Mouse (Mus musculus): ENCODE data around the gene 5730522E02Rik.
"Not testable (repeated sequence)": the region's sequence is repeated elsewhere in the genome, so short reads cannot be mapped to it uniquely, and the experiment has no call there.

5730522E02Rik gene

GRCm38 (mm10) chr11:26210582-26211180, at the start of gene 5730522E02Rik:
TSS of gene 5730522E02Rik (minus strand) at chr11:26210763.
- no peak for DNase-seq (ENCODE audit: low read depth)

- DNase-seq (ENCODE audit: low read depth), result no peak
Measured at GRCm38 (mm10) chr11:26236540-26236939, 26.0 kb upstream of the 5730522E02Rik start.

DNA sequence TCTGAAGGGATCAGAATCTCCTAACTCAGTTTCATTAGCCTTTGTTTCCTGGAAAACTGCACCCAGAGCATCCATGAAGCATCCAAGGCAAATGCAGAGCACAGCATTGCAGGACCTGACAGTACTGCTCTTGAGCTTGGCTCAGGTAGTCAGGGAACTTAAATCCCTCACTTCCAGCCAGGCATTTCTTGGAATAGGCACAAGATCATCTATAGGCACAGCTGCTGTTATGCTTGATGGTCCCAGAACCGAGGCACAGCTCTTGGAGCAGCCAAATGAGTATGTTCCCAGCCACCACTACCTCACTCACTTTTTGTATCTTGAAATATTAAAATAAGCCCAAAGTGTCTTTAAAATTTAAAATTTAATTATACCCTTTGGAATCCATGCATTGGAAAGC, 19.3 kb upstream of the 5730522E02Rik start:
- no peak for DNase-seq (ENCODE audit: low read depth)

DNA sequence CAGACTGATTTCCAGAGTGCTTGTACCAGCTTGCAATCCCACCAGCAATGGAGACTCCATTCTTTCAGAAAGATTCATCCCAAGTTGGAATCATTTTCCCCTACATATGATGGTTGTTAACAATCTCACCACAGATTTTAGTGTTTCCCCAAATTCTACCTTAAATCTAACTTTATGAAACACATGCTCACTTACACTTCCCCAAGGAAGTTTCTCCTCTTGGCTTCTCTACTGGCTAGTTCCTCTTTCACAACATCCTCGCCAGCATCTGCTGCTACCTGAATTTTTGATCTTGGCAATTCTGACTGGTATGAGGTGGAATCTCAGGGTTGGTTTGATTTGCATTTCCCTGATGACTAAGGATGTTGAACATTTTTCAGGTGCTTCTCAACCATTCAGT, 3.1 kb upstream of the 5730522E02Rik start:
- not testable (repeated sequence) for DNase-seq (ENCODE audit: low read depth)

DNA sequence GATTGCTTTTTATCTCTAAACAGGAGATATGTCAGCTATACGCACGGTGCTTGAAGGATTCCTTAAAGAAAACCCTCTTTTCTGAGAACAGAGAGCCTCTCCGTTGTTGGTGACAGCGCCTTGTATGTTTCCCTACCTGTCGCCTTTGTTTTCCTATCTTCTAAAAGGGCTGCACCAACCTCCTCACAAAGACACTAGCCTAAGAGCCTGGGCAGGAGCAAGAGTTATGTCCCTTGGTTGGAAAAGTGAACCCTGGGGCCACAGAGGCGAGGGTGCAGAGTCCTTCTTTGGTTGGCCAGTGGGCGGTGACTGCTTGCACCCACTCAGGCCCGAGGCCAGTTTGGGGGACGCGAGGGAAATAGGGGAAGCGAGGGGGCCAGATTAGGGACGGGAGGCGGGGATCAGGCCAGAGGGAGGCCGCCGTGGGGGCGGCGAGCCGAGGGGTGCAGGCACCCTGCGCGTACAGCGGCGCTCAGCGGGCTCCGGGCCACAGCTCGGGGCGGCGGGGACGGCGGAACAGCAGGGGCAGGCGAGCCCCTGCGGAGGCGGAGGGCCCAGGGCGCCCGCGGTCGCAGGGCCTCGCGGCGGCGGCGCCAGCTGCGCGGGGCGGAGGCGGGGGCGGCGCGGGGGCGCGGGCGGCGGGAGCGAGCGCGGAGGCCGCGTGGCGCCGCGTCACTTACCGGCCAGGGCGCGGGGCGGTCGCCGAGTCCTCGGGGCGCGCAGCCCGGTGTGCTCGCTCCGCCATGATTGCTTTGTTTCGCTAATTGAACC, 567 bp downstream of the 5730522E02Rik start:
- no peak for DNase-seq (ENCODE audit: low read depth)

GRCm38 (mm10) chr11:26203466-26203865, 7.1 kb downstream of the 5730522E02Rik start:
- DNase-seq (ENCODE audit: low read depth), result no peak

DNA sequence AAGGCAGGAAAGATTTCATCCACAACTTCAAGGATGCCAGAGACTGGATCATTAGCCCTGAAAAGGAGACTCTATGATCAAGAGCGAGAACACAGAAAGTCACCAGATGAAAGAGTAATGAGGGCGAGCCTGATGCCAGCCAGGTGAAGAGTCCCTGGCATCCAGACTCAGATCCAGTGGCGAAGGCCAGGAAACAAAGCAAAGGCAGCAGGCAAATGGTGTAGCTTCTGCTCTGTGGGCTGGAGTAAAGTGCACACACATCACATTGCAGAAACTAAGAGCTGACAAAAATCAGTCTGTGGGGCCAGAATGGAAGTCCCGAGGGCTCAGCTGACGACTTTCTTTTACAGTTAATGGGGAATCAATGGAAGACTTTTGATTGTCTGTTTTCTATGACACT, 7.7 kb downstream of the 5730522E02Rik start:
- DNase-seq (ENCODE audit: low read depth), result no peak

DNA sequence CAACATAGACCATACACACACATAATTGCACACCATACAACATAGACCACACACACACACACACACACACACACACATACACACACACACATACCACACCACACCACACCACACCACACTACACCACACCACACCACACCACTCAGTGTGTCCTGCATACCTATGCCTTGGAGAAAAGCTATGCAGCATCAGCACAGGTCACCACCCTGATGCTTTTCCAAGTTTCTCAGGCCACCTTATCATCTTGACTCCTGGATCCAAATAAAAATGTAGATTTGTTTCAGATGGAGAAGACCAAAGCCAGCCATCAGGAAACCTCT, 8.8 kb downstream of the 5730522E02Rik start:
- no peak for DNase-seq (ENCODE audit: low read depth)

DNA sequence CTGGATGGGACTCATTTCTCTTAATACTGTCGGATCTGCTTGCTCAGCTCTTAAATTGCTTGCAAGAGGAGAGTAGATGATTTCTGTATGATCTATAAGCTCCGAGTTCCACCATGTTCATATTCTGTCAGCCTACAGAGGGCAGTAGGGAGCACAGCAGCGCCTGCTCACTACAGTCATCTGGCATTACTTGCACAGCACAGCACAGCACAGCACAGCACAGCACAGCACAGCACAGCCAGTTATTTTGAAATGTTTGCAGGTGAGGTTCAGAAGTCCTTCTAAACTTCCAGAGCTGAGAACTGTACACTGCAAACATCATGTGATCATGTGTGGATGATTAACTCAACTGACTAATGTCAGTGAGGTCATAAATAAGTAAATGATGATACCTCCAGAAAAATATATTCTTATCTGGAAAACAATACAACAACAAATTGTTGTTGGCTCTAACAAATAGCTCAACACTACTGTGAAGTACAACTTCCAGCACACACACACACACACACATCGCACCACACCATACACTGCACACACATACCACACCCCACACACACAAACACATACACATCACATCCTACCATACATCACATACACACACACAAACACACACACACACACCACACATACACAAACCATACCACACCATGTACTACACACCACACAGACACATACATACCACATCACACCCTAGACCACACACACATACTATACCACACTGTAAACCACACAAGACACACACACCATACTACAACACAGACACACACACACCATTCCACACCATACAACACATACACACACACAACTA, 9.4 kb downstream of the 5730522E02Rik start:
- peak; percentile 51 for DNase-seq (ENCODE audit: low read depth)

GRCm38 (mm10) chr11:26195468-26195867, 15.1 kb downstream of the 5730522E02Rik start:
- DNase-seq (ENCODE audit: low read depth), result no peak

DNA sequence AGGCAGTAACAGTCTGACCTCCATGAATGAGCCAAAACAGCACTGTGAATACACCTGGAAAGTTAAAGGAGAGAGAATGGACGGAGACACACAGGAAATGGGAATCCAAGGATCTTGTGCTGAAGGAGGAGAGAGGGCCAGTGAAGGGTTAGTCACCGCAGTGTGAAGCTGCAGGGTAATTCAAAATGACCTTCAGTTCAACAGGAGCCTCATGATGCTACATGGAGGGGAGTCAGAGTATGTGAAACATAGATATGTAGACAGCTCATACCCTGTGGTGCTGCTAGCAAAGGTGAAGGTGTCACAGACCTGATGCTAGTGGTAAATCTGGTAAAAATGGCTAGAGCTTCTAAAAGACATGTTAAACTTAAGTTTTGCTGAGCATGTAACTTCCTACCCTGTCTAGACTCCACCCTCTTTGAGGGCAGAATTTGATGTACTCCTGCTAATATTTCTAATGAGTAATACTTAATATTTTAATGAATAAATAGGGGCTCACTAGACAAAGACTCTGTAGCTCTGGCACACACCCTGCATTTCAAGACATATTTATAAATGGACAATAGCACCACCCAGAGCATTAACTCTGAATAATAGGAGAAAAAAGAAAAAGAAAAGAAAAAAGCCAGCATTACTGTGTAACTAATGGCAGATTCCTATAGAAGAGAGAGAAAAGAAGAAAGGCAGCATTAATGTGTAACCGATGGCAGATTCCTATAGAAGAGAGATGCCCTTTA, 23.2 kb downstream of the 5730522E02Rik start:
- no peak for DNase-seq (ENCODE audit: low read depth)

DNA sequence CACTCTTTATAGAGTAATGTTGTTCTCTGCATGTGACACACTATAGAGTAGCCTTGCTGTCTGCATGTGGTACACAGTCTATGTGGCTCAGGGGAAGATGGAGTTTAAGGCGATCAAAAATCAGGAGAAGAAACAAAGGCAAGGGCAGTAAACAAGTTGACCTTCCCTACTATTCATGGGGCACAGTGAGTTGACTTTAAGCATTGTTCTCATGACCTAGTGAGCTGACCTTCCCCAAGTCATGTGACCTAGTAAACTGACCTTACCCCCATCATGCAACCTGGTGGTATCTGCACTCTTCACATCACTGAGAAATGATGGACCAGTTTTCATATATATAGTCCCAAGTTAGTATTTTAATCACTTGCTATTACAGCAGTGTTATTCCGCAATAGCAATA, 40.0 kb downstream of the 5730522E02Rik start:
- DNase-seq (ENCODE audit: low read depth), result no peak

- DNase-seq (ENCODE audit: low read depth), result no peak
Measured at GRCm38 (mm10) chr11:26167609-26167971, 43.0 kb downstream of the 5730522E02Rik start.

GRCm38 (mm10) chr11:26166966-26167608, 43.5 kb downstream of the 5730522E02Rik start:
- no peak for DNase-seq (ENCODE audit: low read depth)

- DNase-seq (ENCODE audit: low read depth), result no peak
Measured at GRCm38 (mm10) chr11:26164651-26165259, 45.8 kb downstream of the 5730522E02Rik start.

- DNase-seq (ENCODE audit: low read depth), result peak; percentile 51
Measured at GRCm38 (mm10) chr11:26161354-26161753, 49.2 kb downstream of the 5730522E02Rik start.

GRCm38 (mm10) chr11:26159033-26159432, 51.5 kb downstream of the 5730522E02Rik start:
- DNase-seq (ENCODE audit: low read depth), result no peak

DNA sequence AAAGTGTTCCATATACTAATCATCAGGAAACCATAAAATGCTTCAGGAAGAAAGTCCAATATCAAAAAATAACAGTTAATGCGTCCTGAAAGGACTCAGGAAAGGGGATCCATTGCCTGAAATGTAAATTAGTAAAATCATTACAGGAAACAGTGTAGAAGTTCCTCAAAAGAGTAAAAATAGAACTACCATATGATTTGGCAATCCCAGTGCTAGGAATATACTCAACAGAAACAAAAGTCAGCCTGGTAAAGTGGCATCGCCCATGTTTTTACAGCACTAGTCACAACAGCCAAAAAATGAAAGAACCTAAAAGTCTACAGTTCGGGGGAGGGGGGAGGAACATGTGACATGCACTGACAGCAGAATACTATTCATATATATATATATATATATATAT, 70.5 kb downstream of the 5730522E02Rik start:
- DNase-seq (ENCODE audit: low read depth), result no peak

DNA sequence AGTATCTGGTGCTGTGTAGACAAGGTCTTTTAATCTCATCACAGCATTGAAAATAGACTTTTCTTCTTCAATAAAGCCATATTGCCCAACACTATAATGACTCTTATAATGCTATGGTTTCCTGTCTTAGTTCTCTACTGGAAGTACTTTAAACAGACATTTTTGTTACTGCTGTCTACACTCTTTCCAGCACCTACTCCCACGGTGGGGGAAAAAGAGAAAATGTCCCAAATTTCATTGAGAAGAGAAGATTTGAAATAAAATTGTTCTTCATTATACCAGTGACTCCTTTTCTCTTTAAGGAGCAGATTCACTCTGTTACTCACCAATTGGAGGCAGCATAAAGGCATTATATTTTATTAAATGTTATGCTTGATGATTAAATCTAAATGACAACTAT, 72.5 kb downstream of the 5730522E02Rik start:
- no peak for DNase-seq (ENCODE audit: low read depth)

- DNase-seq (ENCODE audit: low read depth), result no peak
Measured at GRCm38 (mm10) chr11:26130911-26131310, 79.7 kb downstream of the 5730522E02Rik start.

DNA sequence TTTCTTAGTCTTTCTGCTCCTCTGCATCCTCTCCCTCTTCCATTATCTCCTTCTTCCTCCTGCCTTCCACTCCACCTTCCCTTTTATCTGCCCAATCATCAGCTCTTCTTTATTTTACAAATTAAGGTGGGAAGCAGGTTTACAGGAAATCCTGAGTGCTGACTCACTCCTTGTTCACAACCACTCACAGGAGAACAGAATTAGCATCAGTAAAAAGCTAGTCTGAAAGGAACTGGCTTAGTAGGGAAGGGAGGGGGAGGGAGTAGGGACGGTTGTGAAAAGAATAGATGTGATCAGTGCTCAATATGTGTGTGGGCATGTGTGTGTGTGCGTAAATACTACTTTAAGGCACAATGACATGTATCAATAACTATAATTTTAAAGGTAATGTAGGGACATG, 81.5 kb downstream of the 5730522E02Rik start:
- DNase-seq (ENCODE audit: low read depth), result no peak
